Mouse (Mus musculus) olfactory bulb, adult 2 months (tissue): Measurements from ENCODE around the gene Cry2. TPM values are rescaled to one million over a fixed set of nuclear protein-coding genes. Genes with fewer than 3 reads are reported as not detected.

ENCODE experiments used
- H3K27ac ChIP-seq: fragments of 200-500 bp; 2 replicates; pipeline ENCODE4 v1.5.1; 2012; ENCODE audit warnings: low read depth, low read length; ENCODE audit not compliant: insufficient read depth
- H3K4me1 ChIP-seq: fragments of 200-500 bp; 2 replicates; pipeline ENCODE4 v1.6.1; 2012; ENCODE audit warnings: low read length; ENCODE audit not compliant: control insufficient read depth, insufficient read depth
- H3K4me3 ChIP-seq: fragments of 200-500 bp; 2 replicates; pipeline ENCODE4 v1.5.1; 2012; ENCODE audit warnings: mild to moderate bottlenecking, low read depth, low read length, moderate library complexity; ENCODE audit not compliant: insufficient read depth
- CTCF ChIP-seq: fragments of 200-500 bp; IDR thresholded peaks from 2 replicates; pipeline ENCODE4 v1.5.1; 2012; ENCODE audit warnings: low read depth, mild to moderate bottlenecking, low read length, moderate library complexity; ENCODE audit not compliant: insufficient read depth
- POLR2A ChIP-seq: fragments of 200-500 bp; IDR thresholded peaks from 2 replicates; pipeline ENCODE4 v1.6.1; 2012; ENCODE audit warnings: mild to moderate bottlenecking, low read depth, low read length, moderate library complexity; ENCODE audit not compliant: insufficient read depth
- WGBS: fragments of 180-500 bp; shearing (Covaris S2); methylation state at CpG from one replicate; pipeline ENCODE4 v1.1.7; 2018; 5-methylcytosine and 5-hydroxymethylcytosine counted together
- polyA plus RNA-seq: library from polyadenylated mRNA; stranded (reverse); fragments of >200 nt; gene quantifications from 2 replicates; pipeline ENCODE4 v1.2.4, GENCODE M21; 2012; ENCODE audit warnings: low replicate concordance; ENCODE audit not compliant: missing spikeins, insufficient read depth, insufficient read length

The Cry2 gene
- polyA plus RNA-seq, 1 experiment: not detected

- no peak overlapping the region for H3K27ac ChIP-seq
- no peak overlapping the region for H3K4me3 ChIP-seq
- TF ChIP-seq POLR2A (no peak), CTCF (no peak)
- WGBS: 79% methylated on average over 17 of the region's 17 CpGs
- H3K4me1 ChIP-seq: peaks cover 9% of the 10 kb centered on the region
Observed at GRCm38 (mm10) chr2:92379783-92380494, 53.9 kb downstream of the Cry2 start.

- TF ChIP-seq CTCF (no peak), POLR2A (no peak)
- H3K27ac ChIP-seq: no peak overlapping the region
- H3K4me1 ChIP-seq: peaks cover 16% of the 10 kb centered on the region
- 91% methylated on average over 7 of the region's 7 CpGs for WGBS
- no peak overlapping the region for H3K4me3 ChIP-seq
Observed at GRCm38 (mm10) chr2:92377320-92377719, 56.5 kb downstream of the Cry2 start.

- no peak for TF ChIP-seq CTCF
- no peak for TF ChIP-seq POLR2A
- WGBS: 78% methylated on average over 6 of the region's 6 CpGs
- no peak overlapping the region for H3K27ac ChIP-seq
- H3K4me1 ChIP-seq: peaks cover 26% of the 10 kb centered on the region
- no peak overlapping the region for H3K4me3 ChIP-seq
Observed at GRCm38 (mm10) chr2:92376300-92376699, 57.5 kb downstream of the Cry2 start.

GRCm38 (mm10) chr2:92375788-92376187 lies 58.1 kb downstream of the Cry2 start:
- H3K27ac ChIP-seq: no peak overlapping the region
- H3K4me1 ChIP-seq: peaks cover 31% of the 10 kb centered on the region
- peak overlapping the region; percentile 89 for H3K4me3 ChIP-seq
- TF ChIP-seq POLR2A: no peak
- no peak for TF ChIP-seq CTCF
- WGBS: 7% methylated on average over 10 of the region's 10 CpGs

- H3K4me1 ChIP-seq: peaks cover 37% of the 10 kb centered on the region
- under 1% methylated on average over 29 of the region's 29 CpGs for WGBS
- peak overlapping the region; percentile 89 for H3K27ac ChIP-seq
- H3K4me3 ChIP-seq: peak overlapping the region; percentile 89
- TF ChIP-seq POLR2A (peak; percentile 80), CTCF (no peak)
Observed at GRCm38 (mm10) chr2:92375099-92375623, 58.7 kb downstream of the Cry2 start.

GRCm38 (mm10) chr2:92374514-92374913 lies 59.3 kb downstream of the Cry2 start, which contains the start of the genes Pex16 and Large2:
Gene Pex16 (plus strand): TSS chr2:92374676.
Gene Large2 (minus strand): TSS chr2:92374869.
- Histone ChIP-seq H3K27ac (peak within 1 kb of the TSS; percentile 89), H3K4me1 (peaks cover 38% of the 10 kb centered on the region), H3K4me3 (peak within 1 kb of the TSS; percentile 89)
- 4% methylated on average over 16 of the region's 16 CpGs for WGBS
- no peak for TF ChIP-seq CTCF
- TF ChIP-seq POLR2A: no peak

- no peak overlapping the region for H3K4me3 ChIP-seq
- 72% methylated on average over 11 of the region's 11 CpGs for WGBS
- no peak overlapping the region for H3K27ac ChIP-seq
- TF ChIP-seq POLR2A: no peak
- TF ChIP-seq CTCF: no peak
- peaks cover 38% of the 10 kb centered on the region for H3K4me1 ChIP-seq
Observed at GRCm38 (mm10) chr2:92373437-92373813, 60.4 kb downstream of the Cry2 start.

GRCm38 (mm10) chr2:92372767-92373436 lies 60.9 kb downstream of the Cry2 start:
- Histone ChIP-seq H3K27ac (no peak overlapping the region), H3K4me1 (peaks cover 38% of the 10 kb centered on the region), H3K4me3 (no peak overlapping the region)
- TF ChIP-seq CTCF: no peak
- no peak for TF ChIP-seq POLR2A
- WGBS: 43% methylated on average over 9 of the region's 9 CpGs
